Comparison of ENCODE assay signal across 21 mouse cellular contexts in genomic region chr6:148234105-148234828, GRCm38 (mm10). TPM values are rescaled to one million over a fixed set of nuclear protein-coding genes. Genes with fewer than 3 reads are reported as not detected.
DNase-seq lines count a peak whose midpoint lies in the region; ATAC-seq and TF ChIP-seq lines count a peak whose summit lies in the region.
"Had no signal": no experiment of that assay in that cellular context is flagged by ENCODE, and none has a peak within 500 bp of the region (broad histone marks: within the 10 kb centered on the region; RNA-seq: fewer than 3 reads in every experiment).

No protein-coding gene starts in this region.

- no peaks in the 10 kb centered on the region for H3K4me1 ChIP-seq in liver, embryonic 12.5 days
- H3K4me1 ChIP-seq: embryonic facial prominence, embryonic 15.5 days; forebrain, embryonic 10.5 days; hindbrain, embryonic 10.5 days had no signal

- peak overlapping the region; percentile 66 for H3K27ac ChIP-seq in left cerebral cortex, adult 2 months
- no peak overlapping the region for H3K27ac ChIP-seq in liver, embryonic 12.5 days
- H3K27ac ChIP-seq: embryonic facial prominence, embryonic 15.5 days; forebrain, embryonic 10.5 days; heart, embryonic 10.5 days; hindbrain, embryonic 10.5 days; hindbrain, embryonic 14.5 days had no signal

- WGBS in liver, embryonic 12.5 days (ENCODE audit: insufficient replicate concordance) = 55% methylated on average over 3 of the region's 3 CpGs

- H3K27me3 ChIP-seq in liver, embryonic 12.5 days (replicated peaks) = no peaks in the 10 kb centered on the region
- H3K27me3 ChIP-seq: embryonic facial prominence, embryonic 15.5 days had no signal

- intact Hi-C loops in heart, postnatal 36 days (cut with DNase I) = loop anchor here (5.0 kb wide), 1 partner anchor 683 kb away; no protein-coding TSS in a partner anchor
- intact Hi-C loops in left cerebral cortex, adult 2 months (cut with DNase I) = loop anchor here (10.0 kb wide), 1 partner anchor 321 kb away; no protein-coding TSS in a partner anchor

- TF ChIP-seq CTCF in left cerebral cortex, adult 2 months (IDR thresholded peaks at IDR 0.05) = no peak

- H3K4me3 ChIP-seq in left cerebral cortex, adult 2 months = no peak overlapping the region
- H3K4me3 ChIP-seq in liver, embryonic 12.5 days = no peak overlapping the region
- H3K4me3 ChIP-seq: embryonic facial prominence, embryonic 15.5 days; erythroblast, embryonic 14.5 days; forebrain, embryonic 10.5 days; heart, embryonic 10.5 days; hindbrain, embryonic 10.5 days had no signal

- peak; percentile 37 for DNase-seq in heart, adult 11 months
- DNase-seq in heart, postnatal 36 days = no peak
- no peak for DNase-seq in left cerebral cortex, adult 2 months (ENCODE audit: extremely low spot score in 1 of 2, low spot score in 2 of 2)
- no peak for DNase-seq in left cerebral cortex, adult 9 months (ENCODE audit: low spot score in 2 of 2)
- DNase-seq in brain, adult 2 months (ENCODE audit: low read depth, low spot score) = peak; percentile 69
- DNase-seq: adrenal gland, adult 8-10 months; adrenal gland, postnatal 36 days; cerebellum, adult 11 months; cerebellum, adult 8-10 months; cerebellum, postnatal 14 days; embryo, embryonic 11 days; gastrocnemius, postnatal 14 days; heart, postnatal 14 days had no signal

- no peak overlapping the region for H3K4me2 ChIP-seq in liver, embryonic 12.5 days
- H3K4me2 ChIP-seq: embryonic facial prominence, embryonic 15.5 days; hindbrain, embryonic 14.5 days had no signal

- no peak for ATAC-seq in liver, embryonic 12.5 days
- ATAC-seq: forebrain, embryonic 14.5 days had no signal

- no peaks in the 10 kb centered on the region for H3K9me3 ChIP-seq in liver, embryonic 12.5 days (replicated peaks)
- H3K9me3 ChIP-seq: embryonic facial prominence, embryonic 15.5 days; forebrain, embryonic 10.5 days; heart, embryonic 10.5 days; hindbrain, embryonic 10.5 days had no signal

- no peaks in the 10 kb centered on the region for H3K36me3 ChIP-seq in liver, embryonic 12.5 days
- H3K36me3 ChIP-seq: embryonic facial prominence, embryonic 15.5 days; forebrain, embryonic 10.5 days; heart, embryonic 10.5 days; hindbrain, embryonic 10.5 days had no signal

- H3K9ac ChIP-seq in liver, embryonic 12.5 days = no peak overlapping the region
- H3K9ac ChIP-seq: embryonic facial prominence, embryonic 15.5 days; hindbrain, embryonic 14.5 days had no signal

RNA-seq across cellular contexts. Expression of gene Ergic2, which starts 22.1 kb away (rescaled TPM):
- 10 to 100 TPM; 61.6 to 63.1 TPM for total RNA-seq in heart, postnatal 36 days (2021)
- total RNA-seq in left cerebral cortex, adult 2 months (2021) = 10 to 100 TPM; 72.1 to 81.3 TPM
- 136 and 146 TPM in 2 replicates for polyA plus RNA-seq in liver, embryonic 12.5 days (2016; fragmentation: Nextera tagmentation; extraction: Ambion mirVana)

Comparison
In these comparisons a context has a peak if more than half of its experiments do, and no peak if none do; other contexts are left out.
1. DNase-seq: peak in heart, adult 11 months (single experiment) and brain, adult 2 months (single experiment); none in heart, postnatal 36 days (0 of 2), left cerebral cortex, adult 2 months (0 of 2) and left cerebral cortex, adult 9 months (0 of 2).